Mouse (Mus musculus) spleen, adult 2 months (tissue): ENCODE results near the gene Muc3.
A peak's percentile ranks its signal among the peaks of the same experiment; 100 is the strongest.

Experiments used
- CTCF ChIP-seq: fragments of 200-500 bp; IDR thresholded peaks from 2 replicates; pipeline ENCODE4 v1.5.1; 2011; ENCODE audit warnings: mild to moderate bottlenecking, inconsistent platforms; ENCODE audit not compliant: insufficient read depth, insufficient read length, insufficient replicate concordance; ENCODE audit errors: extremely low read depth
- POLR2A ChIP-seq: fragments of 200-500 bp; IDR thresholded peaks from 2 replicates; pipeline ENCODE4 v1.6.1; 2011; ENCODE audit warnings: low read depth, low read length, inconsistent platforms

DNA sequence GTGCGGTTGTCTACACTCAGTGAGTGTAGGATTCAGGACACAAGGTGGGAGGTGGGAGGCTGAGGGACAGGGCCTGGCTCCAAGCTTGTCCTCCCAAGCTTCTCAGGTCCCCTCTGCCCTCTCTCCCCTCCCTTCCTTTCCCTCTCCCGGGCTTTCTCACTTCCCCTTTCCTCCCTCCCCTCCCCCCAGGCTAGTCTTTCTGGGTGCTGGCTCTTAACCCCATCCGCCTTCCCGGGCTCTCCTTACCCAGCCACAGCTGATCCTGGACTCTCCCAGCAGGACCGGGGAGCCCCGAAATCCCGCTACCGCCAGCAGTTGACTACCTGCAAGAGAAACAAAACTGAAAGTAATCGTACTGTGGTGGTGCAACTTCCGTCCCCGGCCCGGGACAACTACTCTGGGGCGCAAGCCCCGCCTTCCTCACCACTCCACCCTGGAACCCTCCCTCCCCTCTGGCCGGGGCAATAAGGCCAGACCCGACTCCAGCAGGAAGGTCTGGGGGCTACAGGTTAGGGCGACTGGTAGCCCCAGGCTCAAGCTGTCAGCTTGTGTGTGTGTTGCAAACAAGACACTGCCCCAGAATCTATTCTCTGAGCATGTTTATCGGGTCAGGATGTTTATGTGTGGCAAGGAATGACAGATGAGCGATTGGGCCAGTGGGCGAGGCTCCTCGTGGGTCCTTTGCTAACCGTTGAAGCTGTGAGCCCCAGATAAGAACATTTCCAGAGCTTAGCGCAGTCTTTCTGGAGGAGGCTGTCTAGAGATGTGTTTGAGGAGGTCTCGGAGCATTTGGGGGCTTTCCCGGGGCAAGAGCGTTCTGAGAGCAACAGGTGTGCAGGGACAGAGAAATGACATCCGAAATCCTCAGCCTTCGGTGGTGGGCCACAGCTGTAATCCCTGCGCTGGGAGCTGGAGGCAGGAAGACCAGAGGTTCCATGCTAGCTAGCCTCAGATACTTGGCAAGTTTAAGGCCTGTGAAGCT, 33.0 kb downstream of the Muc3 start, which contains the start of gene Trim56:
- TF ChIP-seq CTCF: no peak
- TF ChIP-seq POLR2A: peak; percentile 42
